10 mouse cellular contexts compared by ENCODE assay signal in the genomic region with DNA sequence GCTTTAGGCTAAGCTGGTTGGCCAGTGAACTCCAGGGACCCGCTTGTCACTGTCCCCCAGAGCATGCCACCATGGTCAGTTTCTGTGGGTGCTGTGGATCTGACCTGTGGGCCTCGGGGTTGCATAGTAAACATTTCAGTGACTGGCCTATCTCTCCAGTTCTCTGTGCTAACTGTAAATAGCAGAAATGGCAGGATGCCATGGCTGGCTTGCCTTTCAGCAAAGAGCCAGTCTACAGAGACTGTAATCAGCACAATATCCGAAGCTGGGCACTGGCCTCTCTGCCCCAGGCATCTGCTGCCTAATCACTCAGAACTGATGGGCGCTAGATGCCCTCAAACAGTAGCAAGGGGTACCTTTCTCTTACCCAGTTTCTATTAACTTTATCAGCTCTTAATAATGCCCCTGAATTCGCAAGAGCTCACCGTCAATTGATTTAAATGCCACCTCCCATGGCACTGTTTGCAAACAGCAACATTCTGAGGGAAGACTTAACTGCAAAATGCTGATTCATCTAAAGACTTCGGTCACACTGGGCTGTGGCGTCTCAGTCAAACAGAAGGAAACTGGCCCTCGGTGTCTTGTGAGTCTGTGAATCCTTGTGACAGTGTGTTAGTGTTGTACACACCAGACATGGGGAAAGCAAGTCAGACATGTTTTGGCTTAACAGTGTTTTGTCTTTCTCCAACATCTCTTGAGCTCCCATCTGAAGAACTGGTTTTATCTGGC. TPM values are rescaled to one million over a fixed set of nuclear protein-coding genes. Genes with fewer than 3 reads are reported as not detected.
DNase-seq lines count a peak whose midpoint lies in the region; ATAC-seq lines count a peak whose summit lies in the region.
"Had no signal": no experiment of that assay in that cellular context is flagged by ENCODE, and none has a peak within 500 bp of the region (broad histone marks: within the 10 kb centered on the region; RNA-seq: fewer than 3 reads in every experiment).

No protein-coding gene starts in this region.

- H3K4me3 ChIP-seq in heart, embryonic 11.5 days (ENCODE audit: low read depth, low read length): no peak overlapping the region
- no peak overlapping the region for H3K4me3 ChIP-seq in stomach, embryonic 16.5 days (replicated peaks; ENCODE audit: low read length)
- H3K4me3 ChIP-seq in limb, embryonic 10.5 days: no peak overlapping the region
- H3K4me3 ChIP-seq: embryonic facial prominence, embryonic 12.5 days had no signal

- H3K9me3 ChIP-seq in heart, embryonic 11.5 days (replicated peaks; ENCODE audit: control insufficient read depth, low read length): no peaks in the 10 kb centered on the region
- peaks cover 13% of the 10 kb centered on the region for H3K9me3 ChIP-seq in stomach, embryonic 16.5 days (replicated peaks; ENCODE audit: control insufficient read depth, low read length)
- H3K9me3 ChIP-seq in limb, embryonic 10.5 days (replicated peaks): no peaks in the 10 kb centered on the region
- H3K9me3 ChIP-seq: embryonic facial prominence, embryonic 12.5 days had no signal

- DNase-seq in heart, postnatal 14 days: peak; percentile 36 to 59
- DNase-seq in right cerebral cortex, postnatal 4 days: peak; percentile 46
- DNase-seq in right cerebral cortex, postnatal 25 days: no peak
- peak; percentile 74 for DNase-seq in kidney, adult 9 months
- DNase-seq in embryo, embryonic 10.5 days (ENCODE audit: low spot score): no peak
- DNase-seq in limb, embryonic 10.5 days (ENCODE audit: low spot score): no peak
- DNase-seq: thymus, postnatal 36 days had no signal

- H3K27me3 ChIP-seq in heart, embryonic 11.5 days (ENCODE audit: control insufficient read depth, insufficient read depth, low read length): 0 out of 2 replicates have a peak, but pooled peaks cover 5% of the 10 kb centered on the region
- H3K27me3 ChIP-seq in stomach, embryonic 16.5 days (ENCODE audit: control insufficient read depth, insufficient read depth, low read length): no peaks in the 10 kb centered on the region
- no peaks in the 10 kb centered on the region for H3K27me3 ChIP-seq in limb, embryonic 10.5 days (ENCODE audit: low read depth, poor library complexity, severe bottlenecking)
- H3K27me3 ChIP-seq: embryonic facial prominence, embryonic 12.5 days had no signal

- H3K27ac ChIP-seq in heart, embryonic 11.5 days (ENCODE audit: low read depth, low read length): no peak overlapping the region
- no peak overlapping the region for H3K27ac ChIP-seq in stomach, embryonic 16.5 days (ENCODE audit: low read length)
- H3K27ac ChIP-seq in limb, embryonic 10.5 days: no peak overlapping the region
- H3K27ac ChIP-seq: embryonic facial prominence, embryonic 12.5 days had no signal

- no peak for ATAC-seq in heart, embryonic 11.5 days (replicated peaks; ENCODE audit: insufficient number of reproducible peaks, low FRiP score, low TSS enrichment)
- no peak for ATAC-seq in stomach, embryonic 16.5 days (ENCODE audit: insufficient read depth, low FRiP score)

- no peak overlapping the region for H3K4me2 ChIP-seq in heart, embryonic 11.5 days
- H3K4me2 ChIP-seq in stomach, embryonic 16.5 days (ENCODE audit: low read depth, low read length): no peak overlapping the region
- H3K4me2 ChIP-seq: embryonic facial prominence, embryonic 12.5 days had no signal

- intact Hi-C loops in heart, postnatal 14 days (cut with DNase I): no loop called here

- H3K4me1 ChIP-seq in heart, embryonic 11.5 days (ENCODE audit: control insufficient read depth, insufficient read depth, low read length): no peaks in the 10 kb centered on the region
- H3K4me1 ChIP-seq in stomach, embryonic 16.5 days (ENCODE audit: control insufficient read depth, insufficient read depth, low read length): no peaks in the 10 kb centered on the region
- H3K4me1 ChIP-seq in limb, embryonic 10.5 days: no peaks in the 10 kb centered on the region
- H3K4me1 ChIP-seq: embryonic facial prominence, embryonic 12.5 days had no signal

- H3K36me3 ChIP-seq in heart, embryonic 11.5 days (ENCODE audit: control insufficient read depth, insufficient read depth, low read length): peaks cover 14% of the 10 kb centered on the region
- peaks cover 20% of the 10 kb centered on the region for H3K36me3 ChIP-seq in stomach, embryonic 16.5 days (ENCODE audit: control insufficient read depth, insufficient read depth, low read length)
- H3K36me3 ChIP-seq in limb, embryonic 10.5 days: peaks cover 30% of the 10 kb centered on the region

- H3K9ac ChIP-seq in heart, embryonic 11.5 days (ENCODE audit: low read depth, low read length): no peak overlapping the region
- 0 out of 2 replicates have a peak overlapping the region, but pooled peaks have one; percentile 19 for H3K9ac ChIP-seq in stomach, embryonic 16.5 days (ENCODE audit: low read length)
- H3K9ac ChIP-seq: embryonic facial prominence, embryonic 12.5 days had no signal

- WGBS in heart, embryonic 11.5 days (ENCODE audit: insufficient replicate concordance): 82% methylated on average over 9 of the region's 9 CpGs
- 74% methylated on average over 9 of the region's 9 CpGs for WGBS in stomach, embryonic 16.5 days
- 94% methylated on average over 9 of the region's 9 CpGs for WGBS in limb, embryonic 10.5 days

RNA-seq across cellular contexts. Expression of gene Zfp326, which starts 59.0 kb away (rescaled TPM):
- total RNA-seq in heart, postnatal 14 days (2021): 10 to 100 TPM; 14.5 to 15.6 TPM
- 16.9 and 32.0 TPM in 2 replicates for polyA plus RNA-seq in heart, embryonic 11.5 days (2014; fragmentation: Nextera tagmentation; extraction: Ambion mirVana)
- polyA plus RNA-seq in stomach, embryonic 16.5 days (2015; fragmentation: Nextera tagmentation; extraction: Ambion mirVana): 28.1 and 31.6 TPM in 2 replicates
- 44.0 and 55.8 TPM in 2 replicates for polyA plus RNA-seq in limb, embryonic 10.5 days (2016; fragmentation: Nextera tagmentation; extraction: Ambion mirVana)

Comparison
In these comparisons a context has a peak if more than half of its experiments do, and no peak if none do; other contexts are left out.
1. DNase-seq: peak in heart, postnatal 14 days (2 of 2), right cerebral cortex, postnatal 4 days (single experiment) and kidney, adult 9 months (single experiment); none in right cerebral cortex, postnatal 25 days (single experiment), embryo, embryonic 10.5 days (single experiment) and limb, embryonic 10.5 days (single experiment).